Mouse (Mus musculus) cerebellum, postnatal 25 days (tissue): ENCODE measurements around the gene Aco1.
"Not testable (repeated sequence)": the region's sequence is repeated elsewhere in the genome, so short reads cannot be mapped to it uniquely, and the experiment has no call there.

Source experiments
- DNase-seq, 2 experiments: peaks; one replicate each; pipeline ENCODE4 v3.0.0; 2021; ENCODE audit warnings: mixed read lengths in 2 of 2

Gene Aco1

DNA sequence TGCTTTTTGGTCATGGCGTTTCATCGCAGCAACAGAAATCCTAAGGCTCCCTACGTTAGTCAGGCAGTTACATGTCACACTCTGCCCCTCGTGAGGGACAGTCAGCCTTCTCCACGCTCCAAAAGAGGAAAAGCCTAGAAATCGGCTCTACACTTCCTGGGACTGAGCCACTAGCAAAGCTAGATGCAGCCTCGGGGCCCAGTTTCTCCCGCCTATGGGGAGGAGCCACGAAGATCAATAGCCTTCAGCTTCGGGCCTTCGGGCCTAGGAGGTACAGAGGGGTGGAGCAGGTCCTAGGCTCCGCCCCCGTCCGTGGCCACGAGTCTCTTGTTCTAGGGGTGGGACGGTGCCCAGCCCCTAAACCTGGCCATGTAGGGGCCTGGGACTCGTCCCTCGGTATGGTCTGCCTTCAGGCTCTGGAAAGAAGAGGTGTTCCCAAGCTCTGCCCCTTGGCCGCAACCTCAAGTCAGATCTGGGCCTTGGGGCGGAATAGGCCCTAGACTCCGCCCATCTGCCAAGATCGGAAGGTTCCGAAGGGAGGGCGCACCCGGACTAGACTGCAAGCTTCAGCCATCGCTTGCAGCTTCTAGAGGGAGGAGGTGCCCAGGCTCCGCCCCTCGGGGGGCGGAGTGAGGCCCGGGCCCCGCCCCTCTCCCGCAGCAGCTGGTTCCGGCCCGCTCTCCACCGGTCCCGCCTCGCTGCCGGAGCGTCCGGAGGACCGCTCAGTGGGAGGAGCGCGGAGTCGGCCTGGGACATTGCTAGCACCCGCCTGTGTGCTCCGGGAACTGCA lies at the start of gene Aco1:
TSS of gene Aco1 (plus strand) at position 339 of the 790 bp plus-strand sequence.
- DNase-seq, result peak; percentile 95 to 96

- no peak for DNase-seq
These were observed 47.9 kb upstream of the Aco1 start for GRCm38 (mm10) chr4:40094974-40095373.

- DNase-seq, result no peak
These were observed 39.9 kb upstream of the Aco1 start for GRCm38 (mm10) chr4:40102996-40103395.

DNA sequence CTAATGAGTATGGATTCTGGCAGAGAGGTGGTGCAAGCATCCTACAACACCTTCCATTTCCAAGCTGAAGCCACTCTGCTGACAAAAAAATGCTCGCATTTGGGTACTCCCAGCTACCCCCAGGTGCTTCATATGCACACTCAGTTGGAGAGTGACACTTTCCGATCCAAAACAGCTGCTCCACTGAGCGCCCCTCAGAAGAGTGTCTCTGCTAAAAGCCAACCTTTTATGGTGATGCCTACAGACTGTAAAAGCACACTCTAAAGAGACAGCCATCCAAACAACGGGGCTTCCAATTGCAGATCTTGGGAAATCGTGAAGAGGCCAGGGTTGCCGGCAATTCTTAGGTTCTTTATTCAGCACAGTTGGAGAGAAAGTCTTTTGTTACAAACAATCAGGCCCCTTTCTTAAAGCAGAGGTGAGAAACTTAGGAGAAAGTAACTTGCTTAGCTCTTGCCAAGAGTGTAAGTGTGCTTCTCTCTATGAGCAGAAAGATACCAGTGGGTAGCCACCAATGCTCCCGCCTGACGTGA lies 36.8 kb upstream of the Aco1 start:
- DNase-seq, result no peak

DNA sequence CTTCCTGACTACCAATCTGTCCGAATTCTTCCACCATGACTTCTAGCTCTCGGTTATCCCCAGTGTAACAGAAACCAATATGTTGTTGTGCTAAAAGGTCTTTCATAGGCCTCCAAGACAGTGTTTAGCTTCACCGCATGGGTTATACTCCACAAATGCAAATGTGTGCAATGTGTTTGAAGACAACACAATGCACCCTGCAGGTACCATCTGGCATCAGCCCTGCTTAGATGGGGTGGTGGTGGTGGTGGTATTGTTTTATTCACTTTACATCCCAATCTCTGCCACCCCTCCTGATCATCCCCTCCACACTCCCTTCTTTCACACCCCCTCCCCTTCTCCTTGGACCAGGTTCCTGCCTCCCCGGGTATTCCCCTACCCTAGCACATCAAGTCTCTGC lies 34.9 kb upstream of the Aco1 start:
- DNase-seq, result no peak

- no peak for DNase-seq
These were observed 29.7 kb upstream of the Aco1 start for GRCm38 (mm10) chr4:40113173-40113572.

- no peak for DNase-seq
These were observed 21.7 kb upstream of the Aco1 start for GRCm38 (mm10) chr4:40121221-40121620.

GRCm38 (mm10) chr4:40122291-40122690 lies 20.6 kb upstream of the Aco1 start:
- not testable (repeated sequence) for DNase-seq

DNA sequence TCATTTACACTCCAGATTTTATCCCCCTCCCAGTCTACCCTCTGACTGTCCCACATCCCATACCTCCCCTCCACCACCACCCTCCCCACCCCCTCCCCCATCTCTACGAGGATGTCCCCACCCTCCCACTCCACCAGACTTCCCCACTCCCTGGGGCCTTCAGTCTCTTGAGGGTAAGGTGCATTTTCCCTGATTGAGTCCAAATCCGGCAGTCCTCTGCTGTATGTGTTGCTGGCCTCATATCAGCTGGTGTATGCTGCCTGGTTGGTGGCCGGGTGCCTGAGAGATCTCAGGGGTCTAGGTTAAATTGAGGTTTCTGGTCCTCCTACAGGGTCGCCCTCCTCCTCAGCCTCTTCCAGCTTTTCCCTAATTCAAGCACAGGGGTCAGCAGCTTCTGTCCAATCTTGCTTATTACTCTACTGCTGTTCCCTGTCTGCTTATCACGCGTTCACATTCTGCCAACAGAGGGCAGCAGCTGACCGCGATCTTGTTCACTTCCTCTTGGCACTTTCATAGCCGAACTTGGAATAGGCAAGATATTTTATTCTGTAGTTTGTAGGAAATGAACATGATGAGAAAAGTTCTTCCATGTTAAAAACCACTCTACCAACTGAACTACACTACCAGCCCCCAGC lies 8.3 kb upstream of the Aco1 start:
- peak; percentile 81 to 88 for DNase-seq

DNA sequence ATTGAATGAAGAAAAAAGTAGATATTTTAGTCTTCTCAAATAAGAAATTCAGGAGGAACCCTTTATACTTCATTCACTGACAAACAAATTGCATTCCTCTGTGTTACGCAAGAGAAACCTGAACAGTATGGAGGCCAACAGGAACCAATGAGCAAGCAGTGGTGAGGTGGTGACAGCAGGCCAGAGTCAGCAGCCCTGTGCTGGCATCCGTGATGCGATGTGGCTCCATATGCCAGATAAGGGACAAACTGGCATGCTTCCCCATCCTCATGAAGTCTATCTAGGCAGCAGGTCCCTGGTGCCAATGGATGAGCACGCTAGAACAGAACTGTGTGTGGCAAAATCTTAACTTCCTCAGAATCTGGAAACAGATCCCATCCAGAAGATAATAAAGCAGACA lies 6.4 kb upstream of the Aco1 start:
- no peak for DNase-seq

GRCm38 (mm10) chr4:40139663-40140255 lies 3.1 kb upstream of the Aco1 start:
- DNase-seq, result no peak

DNA sequence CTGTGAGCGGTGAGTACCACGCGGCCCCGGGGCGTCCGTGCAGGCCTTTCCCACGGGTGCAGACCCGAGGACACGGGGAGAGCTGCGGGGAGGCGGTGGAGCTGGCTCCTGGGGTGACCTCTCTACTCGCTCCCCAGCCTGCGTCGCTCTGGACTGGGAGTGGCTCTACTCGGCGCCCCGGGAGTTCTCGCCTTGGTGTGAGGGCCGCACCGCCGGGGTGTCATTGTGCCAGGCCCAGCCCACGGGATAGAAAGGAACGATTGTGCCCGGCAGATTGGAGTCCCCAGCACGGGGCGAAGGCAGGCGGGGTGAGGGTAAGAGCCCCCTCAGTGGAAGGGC lies 621 bp downstream of the Aco1 start:
- no peak for DNase-seq

- DNase-seq, result no peak
These were observed 1.7 kb downstream of the Aco1 start for GRCm38 (mm10) chr4:40144543-40144942.

- no peak for DNase-seq
These were observed 2.1 kb downstream of the Aco1 start for GRCm38 (mm10) chr4:40144981-40145380.

- no peak for DNase-seq
These were observed 5.4 kb downstream of the Aco1 start for GRCm38 (mm10) chr4:40148281-40148680.

DNA sequence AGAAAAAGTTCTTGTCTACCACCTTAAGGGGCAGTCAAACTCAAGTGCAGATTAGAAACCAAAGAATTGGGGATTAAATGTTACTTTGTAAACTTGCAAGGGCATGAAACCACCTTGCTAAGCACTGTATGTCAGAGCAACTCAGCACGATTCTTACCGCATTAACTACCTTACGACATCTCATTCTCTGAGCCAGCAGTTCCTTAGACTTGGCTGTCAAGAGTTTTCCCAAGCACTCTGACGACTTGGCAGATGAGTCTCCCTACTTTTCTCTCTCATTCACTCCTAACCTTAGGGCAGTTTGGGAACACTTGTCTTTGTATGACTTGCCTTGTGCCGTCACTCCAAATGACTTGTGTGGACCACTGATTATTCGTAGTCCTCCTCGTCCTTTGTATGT lies 7.2 kb downstream of the Aco1 start:
- no peak for DNase-seq

DNA sequence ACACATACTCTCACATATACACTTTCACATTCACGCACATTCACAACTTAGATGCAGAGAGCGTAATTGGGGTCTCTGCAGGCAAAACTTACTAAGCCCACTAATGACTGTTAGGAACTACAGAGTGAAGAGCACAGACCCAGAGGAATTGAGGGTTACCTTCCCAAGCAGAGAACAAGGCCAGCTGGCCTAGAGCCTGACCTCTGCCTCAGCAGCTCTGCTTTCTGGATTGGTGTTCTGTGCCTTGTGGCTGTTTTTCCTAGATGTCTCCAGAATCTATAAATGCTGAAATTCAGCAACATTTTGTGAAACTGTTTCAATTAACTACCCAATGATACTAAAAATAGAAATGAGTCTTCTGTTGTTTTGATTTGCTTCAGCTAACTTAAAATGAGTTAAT lies 9.9 kb downstream of the Aco1 start:
- DNase-seq, result no peak

DNA sequence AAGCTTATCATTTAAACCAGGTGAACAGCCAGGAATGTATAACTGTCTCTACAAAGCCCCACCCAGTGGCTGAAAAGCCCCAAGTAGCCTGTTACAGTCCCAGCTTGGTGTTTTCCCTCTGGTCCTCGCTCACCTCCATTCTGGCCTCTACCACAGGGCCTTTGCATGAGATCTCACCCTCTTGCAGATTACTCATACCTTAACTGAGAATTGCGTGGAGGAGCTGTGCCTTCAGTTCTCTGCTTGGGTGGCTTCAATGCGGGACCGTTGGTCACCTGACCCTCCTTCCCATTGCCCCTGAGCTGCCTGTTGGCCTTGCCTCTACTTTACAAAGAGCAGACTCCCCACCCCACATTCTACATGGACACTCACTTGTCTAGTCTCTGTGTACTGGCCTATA lies 10.6 kb downstream of the Aco1 start:
- DNase-seq, result no peak

DNA sequence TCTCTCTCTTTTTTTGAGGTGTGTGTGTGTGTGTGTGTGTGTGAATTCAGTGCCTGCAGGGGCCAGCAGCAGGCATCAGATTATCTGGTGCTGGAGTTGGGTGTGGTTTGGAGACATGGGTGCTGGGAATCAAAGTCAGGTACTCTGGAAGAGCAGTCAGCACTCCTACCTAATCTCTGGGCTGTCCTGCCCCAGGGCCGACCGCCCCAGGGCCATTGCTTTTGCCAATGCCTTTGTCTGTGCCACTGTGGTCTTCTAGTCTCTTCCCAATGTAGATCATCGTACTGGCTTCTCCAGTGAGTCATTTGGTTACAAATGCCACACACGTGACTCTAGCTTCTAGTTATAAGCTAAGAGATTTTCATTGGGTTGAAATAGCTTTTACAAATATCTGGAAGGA lies 11.9 kb downstream of the Aco1 start:
- no peak for DNase-seq

DNA sequence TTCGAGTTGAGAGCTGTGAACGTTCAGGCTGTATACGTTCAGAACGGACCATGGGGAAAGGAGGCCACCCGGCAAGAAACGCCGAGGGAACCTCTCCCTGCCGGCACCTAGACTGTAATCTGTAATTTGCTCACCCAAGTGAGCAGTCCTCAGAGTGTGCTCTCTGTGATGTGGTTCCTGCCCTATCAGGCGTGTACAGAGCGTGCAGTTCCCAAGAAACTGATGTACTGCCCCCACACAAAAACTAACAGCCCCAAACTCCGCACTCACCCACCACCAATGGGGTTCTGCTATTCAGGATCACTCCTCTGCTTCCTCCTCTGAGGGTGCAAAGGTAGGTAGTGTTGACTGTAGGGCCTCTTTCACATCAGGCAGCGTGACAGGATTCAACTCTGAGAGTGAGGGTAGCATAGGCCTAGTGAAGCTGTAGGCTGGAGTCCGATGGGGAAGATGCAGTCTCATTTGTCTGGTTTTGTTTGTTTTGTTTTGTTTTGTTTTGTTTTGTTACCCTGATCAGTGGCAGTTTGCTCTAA lies 12.7 kb downstream of the Aco1 start:
- DNase-seq, result no peak

GRCm38 (mm10) chr4:40156153-40156552 lies 13.3 kb downstream of the Aco1 start:
- no peak for DNase-seq

- no peak for DNase-seq
These were observed 14.0 kb downstream of the Aco1 start for GRCm38 (mm10) chr4:40156582-40157499.
